Mouse (Mus musculus) liver, embryonic 12.5 days (tissue): ENCODE results near the gene Psat1. TPM values are rescaled to one million over a fixed set of nuclear protein-coding genes. Genes with fewer than 3 reads are reported as not detected.

Experiments used
- ATAC-seq: fragments of 200-750 bp; cut with Nextera tagmentation; 2 replicates; pipeline ENCODE4 v1.8.0; 2017; ENCODE audit warnings: moderate number of reproducible peaks, mild to moderate bottlenecking, moderate library complexity
- H3K27ac ChIP-seq: fragments of 300-500 bp; sonication (generic); 2 replicates; pipeline ENCODE4 v1.5.1; 2016; ENCODE audit warnings: mild to moderate bottlenecking
- H3K27me3 ChIP-seq: fragments of 300-500 bp; sonication (generic); replicated peaks from 2 replicates; pipeline ENCODE4 v1.6.1; 2016; ENCODE audit warnings: mild to moderate bottlenecking, moderate library complexity
- H3K36me3 ChIP-seq: fragments of 300-500 bp; sonication (generic); 2 replicates; pipeline ENCODE4 v1.6.1; 2016; ENCODE audit warnings: mild to moderate bottlenecking, moderate library complexity
- H3K4me1 ChIP-seq: fragments of 300-500 bp; sonication (generic); 2 replicates; pipeline ENCODE4 v1.6.1; 2016
- H3K4me2 ChIP-seq: fragments of 300-500 bp; sonication (generic); 2 replicates; pipeline ENCODE4 v1.6.1; 2016; ENCODE audit warnings: mild to moderate bottlenecking, moderate library complexity
- H3K4me3 ChIP-seq: fragments of 300-500 bp; sonication (generic); 2 replicates; pipeline ENCODE4 v1.5.1; 2016; ENCODE audit warnings: mild to moderate bottlenecking, moderate library complexity
- H3K9ac ChIP-seq: fragments of 300-500 bp; sonication (generic); 2 replicates; pipeline ENCODE4 v1.6.1; 2016; ENCODE audit warnings: mild to moderate bottlenecking, moderate library complexity
- H3K9me3 ChIP-seq: fragments of 300-500 bp; sonication (generic); replicated peaks from 2 replicates; pipeline ENCODE4 v1.6.1; 2016; ENCODE audit warnings: mild to moderate bottlenecking, moderate library complexity
- WGBS: fragments of 180-500 bp; shearing (Covaris S2); methylation state at CpG from one replicate; pipeline ENCODE4 v1.1.7; 2016; ENCODE audit not compliant: insufficient replicate concordance; 5-methylcytosine and 5-hydroxymethylcytosine counted together
- polyA plus RNA-seq: library from polyadenylated mRNA; unstranded; fragments of >200 nt; fragmentation: Nextera tagmentation; extraction: Ambion mirVana; gene quantifications from 2 replicates; pipeline ENCODE4 v1.2.1, GENCODE M21; 2016

The Psat1 gene
- polyA plus RNA-seq, 1 experiment from 2014 or later: 191 TPM

DNA sequence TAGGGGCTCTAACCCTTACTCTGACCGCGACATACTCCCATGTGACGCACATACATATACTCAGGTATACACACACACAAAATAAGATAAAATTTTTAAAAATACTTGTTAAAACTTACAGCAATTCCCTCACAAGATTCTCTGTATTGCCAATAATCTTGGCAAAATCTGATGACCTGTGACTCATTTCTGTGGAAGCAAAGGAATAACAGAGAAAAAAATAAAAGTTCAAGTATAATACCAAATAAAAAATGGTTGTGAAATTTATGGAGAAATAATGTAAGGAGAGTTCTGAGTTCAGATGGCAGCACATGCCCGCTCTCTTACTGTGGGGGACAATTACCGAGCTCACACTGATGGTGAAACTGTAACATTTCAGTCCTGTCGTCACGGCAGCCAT is 27.8 kb downstream of the Psat1 start:
- H3K27ac ChIP-seq: no peak overlapping the region
- H3K27me3 ChIP-seq: no peaks in the 10 kb centered on the region
- WGBS: 91% methylated on average over 7 of the region's 7 CpGs
- no peak overlapping the region for H3K9ac ChIP-seq
- H3K9me3 ChIP-seq: no peaks in the 10 kb centered on the region
- H3K4me3 ChIP-seq: no peak overlapping the region
- no peak overlapping the region for H3K4me2 ChIP-seq
- peaks cover 72% of the 10 kb centered on the region for H3K36me3 ChIP-seq
- peaks cover 25% of the 10 kb centered on the region for H3K4me1 ChIP-seq
- ATAC-seq: no peak

GRCm38 (mm10) chr19:15918111-15918510 is 29.0 kb downstream of the Psat1 start:
- no peak overlapping the region for H3K4me3 ChIP-seq
- peaks cover 25% of the 10 kb centered on the region for H3K4me1 ChIP-seq
- peaks cover 84% of the 10 kb centered on the region for H3K36me3 ChIP-seq

GRCm38 (mm10) chr19:15913249-15913997 is 33.7 kb downstream of the Psat1 start:
- Histone ChIP-seq H3K27me3 (no peaks in the 10 kb centered on the region), H3K27ac (no peak overlapping the region), H3K4me3 (no peak overlapping the region), H3K4me2 (no peak overlapping the region), H3K9me3 (no peaks in the 10 kb centered on the region), H3K36me3 (peaks cover 98% of the 10 kb centered on the region), H3K4me1 (0 out of 2 replicates have a peak, but pooled peaks cover 8% of the 10 kb centered on the region), H3K9ac (no peak overlapping the region)
- WGBS: 82% methylated on average over 9 of the region's 9 CpGs
- ATAC-seq: no peak

More at GRCm38 (mm10) chr19:15918111-15918510, 29.0 kb downstream of the Psat1 start:
- no peaks in the 10 kb centered on the region for H3K27me3 ChIP-seq
- H3K9me3 ChIP-seq: no peaks in the 10 kb centered on the region
- H3K9ac ChIP-seq: no peak overlapping the region
- WGBS: 86% methylated on average over 7 of the region's 7 CpGs
- no peak overlapping the region for H3K27ac ChIP-seq
- no peak for ATAC-seq
- no peak overlapping the region for H3K4me2 ChIP-seq

GRCm38 (mm10) chr19:15911441-15911840 is 35.7 kb downstream of the Psat1 start:
- Histone ChIP-seq H3K27me3 (no peaks in the 10 kb centered on the region), H3K4me3 (no peak overlapping the region), H3K9me3 (no peaks in the 10 kb centered on the region), H3K27ac (no peak overlapping the region), H3K36me3 (peaks cover 98% of the 10 kb centered on the region), H3K9ac (no peak overlapping the region), H3K4me2 (no peak overlapping the region), H3K4me1 (0 out of 2 replicates have a peak, but pooled peaks cover 8% of the 10 kb centered on the region)
- ATAC-seq: no peak
- 83% methylated on average over 5 of the region's 5 CpGs for WGBS

DNA sequence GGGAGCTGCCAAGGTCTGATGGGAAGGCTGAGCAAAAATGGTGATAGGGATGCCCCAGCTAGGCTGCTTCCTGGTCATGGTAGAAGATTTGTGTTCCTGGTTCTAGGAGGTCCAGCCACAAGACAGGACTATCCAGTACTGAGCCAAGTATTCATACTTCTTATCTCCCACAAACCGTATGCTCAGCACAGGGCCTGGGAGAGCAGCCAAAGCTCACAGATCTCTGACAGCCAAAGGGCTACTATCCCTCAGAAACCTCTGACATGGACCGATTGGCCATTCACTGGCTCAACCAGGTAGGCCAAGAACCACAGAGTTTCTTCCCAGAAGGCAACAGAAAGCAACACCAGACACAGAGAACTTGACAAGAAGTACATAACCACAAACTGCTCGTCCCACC is 36.1 kb downstream of the Psat1 start:
- no peaks in the 10 kb centered on the region for H3K27me3 ChIP-seq
- H3K4me1 ChIP-seq: 0 out of 2 replicates have a peak, but pooled peaks cover 8% of the 10 kb centered on the region
- no peak for ATAC-seq
- H3K9ac ChIP-seq: no peak overlapping the region
- H3K36me3 ChIP-seq: peaks cover 98% of the 10 kb centered on the region
- no peaks in the 10 kb centered on the region for H3K9me3 ChIP-seq
- 63% methylated on average over 3 of the region's 3 CpGs for WGBS
- H3K4me3 ChIP-seq: no peak overlapping the region
- no peak overlapping the region for H3K27ac ChIP-seq
- H3K4me2 ChIP-seq: no peak overlapping the region

GRCm38 (mm10) chr19:15910488-15910887 is 36.6 kb downstream of the Psat1 start:
- Histone ChIP-seq H3K27ac (no peak overlapping the region), H3K4me3 (no peak overlapping the region), H3K9me3 (no peaks in the 10 kb centered on the region), H3K4me1 (0 out of 2 replicates have a peak, but pooled peaks cover 8% of the 10 kb centered on the region), H3K4me2 (no peak overlapping the region), H3K27me3 (no peaks in the 10 kb centered on the region), H3K9ac (no peak overlapping the region), H3K36me3 (peaks cover 99% of the 10 kb centered on the region)
- no peak for ATAC-seq
- 97% methylated on average over 1 of the region's 1 CpGs for WGBS

GRCm38 (mm10) chr19:15908016-15908415 is 39.1 kb downstream of the Psat1 start:
- Histone ChIP-seq H3K27ac (no peak overlapping the region), H3K4me1 (peaks cover 12% of the 10 kb centered on the region), H3K36me3 (peaks cover 100% of the 10 kb centered on the region), H3K4me3 (no peak overlapping the region), H3K4me2 (no peak overlapping the region), H3K27me3 (no peaks in the 10 kb centered on the region), H3K9me3 (no peaks in the 10 kb centered on the region), H3K9ac (no peak overlapping the region)
- no peak for ATAC-seq
- whole genome bisulfite sequencing: 81% methylated on average over 5 of the region's 5 CpGs

DNA sequence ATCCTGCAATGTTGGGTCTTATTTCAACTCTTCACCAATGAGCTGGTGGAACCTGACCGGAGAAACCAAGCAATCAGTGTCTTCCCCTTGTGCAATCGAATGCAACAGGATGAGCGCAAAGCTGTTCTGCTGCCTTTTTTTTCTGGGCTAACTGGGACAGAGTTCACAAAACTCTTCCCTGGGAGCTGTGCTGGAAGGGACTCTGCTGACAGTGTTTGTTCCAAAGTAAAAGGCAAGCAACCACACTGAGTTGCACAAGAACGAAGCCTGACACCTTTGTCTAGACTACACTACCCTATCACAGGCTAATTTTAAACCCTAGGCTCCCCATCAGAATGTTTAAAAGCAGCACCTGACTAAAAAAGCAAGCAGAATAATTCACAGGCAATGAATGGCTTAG is 42.4 kb downstream of the Psat1 start:
- 71% methylated on average over 4 of the region's 4 CpGs for whole genome bisulfite sequencing
- peak; percentile 61 for ATAC-seq
- H3K36me3 ChIP-seq: peaks cover 73% of the 10 kb centered on the region
- H3K27ac ChIP-seq: no peak overlapping the region
- H3K4me2 ChIP-seq: no peak overlapping the region
- H3K9me3 ChIP-seq: no peaks in the 10 kb centered on the region
- H3K4me3 ChIP-seq: no peak overlapping the region
- no peaks in the 10 kb centered on the region for H3K27me3 ChIP-seq
- H3K9ac ChIP-seq: no peak overlapping the region
- peaks cover 14% of the 10 kb centered on the region for H3K4me1 ChIP-seq

DNA sequence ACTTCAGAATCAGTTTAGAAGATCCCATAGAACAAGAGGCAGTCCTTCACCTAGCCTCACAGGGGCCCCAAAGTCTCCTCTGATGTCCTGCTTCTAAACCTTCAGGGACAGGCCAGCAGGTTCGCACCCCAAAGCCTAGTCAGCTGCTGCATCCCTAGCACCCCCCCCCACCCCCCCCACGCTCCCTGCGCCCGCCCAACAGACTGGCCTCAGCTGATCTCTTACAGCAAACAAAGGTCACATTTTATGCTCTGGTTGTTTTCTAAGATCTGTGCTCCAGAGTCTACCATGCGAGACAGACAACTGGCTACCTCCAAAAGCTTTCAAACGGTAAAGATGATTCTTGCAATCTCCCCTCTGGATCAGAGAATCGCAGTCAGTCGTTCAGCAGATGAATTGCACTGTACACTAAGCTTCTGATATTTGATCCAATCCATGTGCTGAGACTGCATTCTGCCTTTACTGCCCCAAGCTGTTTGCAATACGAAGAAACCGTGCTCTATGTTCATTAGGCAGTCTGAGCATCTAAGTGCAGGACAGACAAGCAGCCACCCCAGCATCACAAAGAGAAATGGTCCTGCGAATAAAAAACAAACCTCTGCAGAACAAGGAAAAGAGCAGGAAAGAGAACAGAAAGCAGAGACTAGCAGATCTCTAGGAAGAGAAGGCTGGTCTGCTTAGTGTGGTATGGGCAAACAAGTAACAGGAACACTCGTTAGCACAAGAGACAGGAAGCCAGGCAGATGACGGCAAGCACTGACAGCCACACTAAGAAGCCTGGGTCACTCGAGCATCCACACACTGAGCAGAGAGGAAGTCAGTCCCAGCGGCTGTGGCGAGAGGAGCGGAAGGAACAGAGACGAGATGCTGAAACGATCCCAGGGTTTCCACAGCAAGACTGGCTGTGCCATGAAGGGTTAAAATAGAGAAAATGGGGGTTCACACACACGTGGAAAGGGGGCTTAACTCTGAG is 43.3 kb downstream of the Psat1 start:
- Histone ChIP-seq H3K4me1 (peaks cover 14% of the 10 kb centered on the region), H3K4me2 (no peak overlapping the region), H3K9ac (no peak overlapping the region), H3K27ac (peak overlapping the region; percentile 25; the same call in 1 of the 2 replicates), H3K27me3 (no peaks in the 10 kb centered on the region), H3K4me3 (no peak overlapping the region), H3K36me3 (peaks cover 64% of the 10 kb centered on the region), H3K9me3 (no peaks in the 10 kb centered on the region)
- 65% methylated on average over 20 of the region's 20 CpGs for WGBS
- ATAC-seq: no peak

DNA sequence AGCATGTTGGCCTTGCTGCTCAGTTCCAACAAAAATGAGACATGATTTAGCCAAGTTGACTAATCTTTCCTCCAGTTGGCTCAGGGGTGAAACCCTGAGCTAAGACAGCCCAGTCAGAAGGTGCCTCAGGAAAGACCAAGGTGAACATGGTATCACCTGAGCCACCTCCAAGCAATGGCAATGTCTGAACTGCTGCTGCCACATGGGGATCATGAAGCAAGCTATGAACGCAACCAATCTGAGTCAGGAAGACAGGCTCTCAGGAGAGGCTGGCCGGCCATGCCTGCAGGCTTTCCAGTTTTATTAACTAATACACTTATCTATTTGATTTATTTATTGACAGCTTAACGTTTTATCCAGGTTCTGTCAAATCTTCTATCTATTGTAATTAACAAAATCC is 51.5 kb downstream of the Psat1 start:
- no peaks in the 10 kb centered on the region for H3K4me1 ChIP-seq
- no peak for ATAC-seq
- H3K9me3 ChIP-seq: no peaks in the 10 kb centered on the region
- WGBS: 61% methylated on average over 3 of the region's 3 CpGs
- H3K36me3 ChIP-seq: no peaks in the 10 kb centered on the region
- no peak overlapping the region for H3K4me2 ChIP-seq
- H3K4me3 ChIP-seq: no peak overlapping the region
- no peak overlapping the region for H3K27ac ChIP-seq
- H3K9ac ChIP-seq: no peak overlapping the region
- no peaks in the 10 kb centered on the region for H3K27me3 ChIP-seq

GRCm38 (mm10) chr19:15892146-15892545 is 55.0 kb downstream of the Psat1 start:
- Histone ChIP-seq H3K27me3 (no peaks in the 10 kb centered on the region), H3K4me1 (no peaks in the 10 kb centered on the region), H3K27ac (no peak overlapping the region), H3K9ac (no peak overlapping the region), H3K36me3 (no peaks in the 10 kb centered on the region), H3K4me2 (no peak overlapping the region), H3K4me3 (no peak overlapping the region), H3K9me3 (no peaks in the 10 kb centered on the region)
- 68% methylated on average over 4 of the region's 4 CpGs for WGBS
- no peak for ATAC-seq

- H3K27ac ChIP-seq: no peak overlapping the region
- no peak overlapping the region for H3K4me3 ChIP-seq
- H3K4me2 ChIP-seq: no peak overlapping the region
- H3K9me3 ChIP-seq: no peaks in the 10 kb centered on the region
- no peaks in the 10 kb centered on the region; the same call in 1 of the 2 replicates for H3K4me1 ChIP-seq
- no peaks in the 10 kb centered on the region for H3K36me3 ChIP-seq
- 72% methylated on average over 4 of the region's 4 CpGs for WGBS
- no peaks in the 10 kb centered on the region for H3K27me3 ChIP-seq
- ATAC-seq: no peak
- no peak overlapping the region for H3K9ac ChIP-seq
Measured at GRCm38 (mm10) chr19:15888466-15888865, 58.7 kb downstream of the Psat1 start.
